Mouse (Mus musculus) liver, embryonic 13.5 days (tissue): ENCODE measurements around the gene Itk. TPM values are rescaled to one million over a fixed set of nuclear protein-coding genes. Genes with fewer than 3 reads are reported as not detected.

Experiments
- ATAC-seq: fragments of 200-750 bp; cut with Nextera tagmentation; 2 replicates; pipeline ENCODE4 v1.8.0; 2017; ENCODE audit warnings: low read depth, mild to moderate bottlenecking, moderate number of reproducible peaks, moderate library complexity
- DNase-seq: peaks from one replicate; pipeline ENCODE4 v3.0.0; 2022
- H3K27ac ChIP-seq: fragments of 300-500 bp; sonication (generic); 2 replicates; pipeline ENCODE4 v1.5.1; 2015; ENCODE audit warnings: moderate library complexity, mild to moderate bottlenecking, inconsistent platforms
- H3K27me3 ChIP-seq: fragments of 300-500 bp; sonication (generic); 2 replicates; pipeline ENCODE4 v1.6.1; 2015; ENCODE audit warnings: mild to moderate bottlenecking, inconsistent platforms
- H3K36me3 ChIP-seq: fragments of 300-500 bp; sonication (generic); 2 replicates; pipeline ENCODE4 v1.6.1; 2015; ENCODE audit warnings: mild to moderate bottlenecking, inconsistent platforms
- H3K4me1 ChIP-seq: fragments of 300-500 bp; sonication (generic); replicated peaks from 2 replicates; pipeline ENCODE4 v1.6.1; 2015; ENCODE audit warnings: inconsistent platforms
- H3K4me2 ChIP-seq: fragments of 300-500 bp; sonication (generic); 2 replicates; pipeline ENCODE4 v1.6.1; 2015; ENCODE audit warnings: inconsistent platforms, mild to moderate bottlenecking, moderate library complexity
- H3K4me3 ChIP-seq: fragments of 300-500 bp; sonication (generic); replicated peaks from 2 replicates; pipeline ENCODE4 v1.5.1; 2015; ENCODE audit warnings: mild to moderate bottlenecking, inconsistent platforms
- H3K9ac ChIP-seq: fragments of 300-500 bp; sonication (generic); 2 replicates; pipeline ENCODE4 v1.6.1; 2015; ENCODE audit warnings: mild to moderate bottlenecking, inconsistent platforms
- H3K9me3 ChIP-seq: fragments of 300-500 bp; sonication (generic); replicated peaks from 2 replicates; pipeline ENCODE4 v1.6.1; 2016; ENCODE audit warnings: inconsistent platforms
- WGBS: fragments of 180-500 bp; shearing (Covaris S2); methylation state at CpG from one replicate; pipeline ENCODE4 v1.1.7; 2015; ENCODE audit not compliant: insufficient replicate concordance; 5-methylcytosine and 5-hydroxymethylcytosine counted together
- polyA plus RNA-seq: library from polyadenylated mRNA; unstranded; fragments of >200 nt; fragmentation: Nextera tagmentation; extraction: Ambion mirVana; gene quantifications from 2 replicates; pipeline ENCODE4 v1.2.1, GENCODE M21; 2015

The Itk gene
- polyA plus RNA-seq, 1 experiment from 2014 or later = 0.12 TPM

DNA sequence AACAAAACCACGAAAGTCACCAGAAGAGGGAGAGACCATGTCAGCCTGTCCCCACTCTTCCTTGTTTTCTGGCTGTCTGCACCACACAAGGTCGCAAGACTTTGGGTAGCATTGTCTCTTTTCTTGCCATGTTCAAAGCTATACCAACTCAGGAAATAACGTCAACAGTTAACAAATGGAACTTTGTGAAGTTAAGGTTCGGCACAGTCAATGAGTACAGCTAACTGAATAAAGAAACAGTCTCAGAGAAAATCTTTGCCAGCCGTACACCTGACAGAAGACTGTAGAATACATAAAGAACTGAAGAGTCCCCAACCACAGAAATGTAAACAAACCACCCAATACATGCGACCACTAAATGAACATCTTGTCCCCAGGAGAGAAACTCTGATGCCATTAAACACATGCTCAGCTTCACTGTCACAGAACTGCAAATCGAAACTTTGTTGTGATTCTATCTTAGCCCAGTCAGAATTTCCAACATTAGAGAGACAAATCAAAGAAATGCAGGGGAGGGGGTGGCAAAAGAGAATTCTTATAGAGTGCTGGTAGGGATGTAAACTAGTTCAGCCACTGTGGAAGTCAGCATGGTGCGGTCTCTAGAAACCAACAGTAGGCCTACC lies 16.9 kb downstream of the Itk start:
- Histone ChIP-seq H3K27ac (no peak overlapping the region), H3K9ac (no peak overlapping the region), H3K4me2 (no peak overlapping the region), H3K36me3 (no peaks in the 10 kb centered on the region), H3K4me1 (peaks cover 7% of the 10 kb centered on the region), H3K4me3 (no peak overlapping the region), H3K27me3 (no peaks in the 10 kb centered on the region), H3K9me3 (no peaks in the 10 kb centered on the region)
- WGBS = 62% methylated on average over 8 of the region's 8 CpGs
- ATAC-seq (no peak), DNase-seq (no peak)

DNA sequence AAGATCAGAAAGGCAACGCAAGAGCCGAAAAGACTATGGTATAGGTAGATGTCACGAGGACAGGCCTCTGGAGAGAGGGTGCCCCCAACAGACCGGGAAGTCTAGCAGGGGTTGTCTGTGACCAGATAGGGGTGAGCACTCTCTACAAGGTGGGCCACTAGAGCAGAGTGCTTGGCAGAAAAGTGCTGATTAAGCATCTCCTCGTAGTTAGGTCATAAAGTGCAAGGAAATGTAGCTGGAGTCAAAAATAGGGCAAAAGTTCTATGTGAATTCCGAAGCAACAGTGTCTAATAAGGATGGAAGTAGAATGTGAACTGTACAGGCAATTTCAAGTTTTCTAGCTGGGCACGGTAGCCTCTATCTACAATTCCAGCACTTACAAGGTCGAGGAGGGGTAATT lies 18.1 kb downstream of the Itk start:
- ATAC-seq (no peak), DNase-seq (no peak)
- 68% methylated on average over 8 of the region's 8 CpGs for WGBS
- H3K4me1 ChIP-seq = no peaks in the 10 kb centered on the region
- no peak overlapping the region for H3K9ac ChIP-seq
- H3K4me2 ChIP-seq = no peak overlapping the region
- H3K36me3 ChIP-seq = no peaks in the 10 kb centered on the region
- no peaks in the 10 kb centered on the region for H3K27me3 ChIP-seq
- H3K4me3 ChIP-seq = no peak overlapping the region
- H3K27ac ChIP-seq = no peak overlapping the region
- H3K9me3 ChIP-seq = no peaks in the 10 kb centered on the region

DNA sequence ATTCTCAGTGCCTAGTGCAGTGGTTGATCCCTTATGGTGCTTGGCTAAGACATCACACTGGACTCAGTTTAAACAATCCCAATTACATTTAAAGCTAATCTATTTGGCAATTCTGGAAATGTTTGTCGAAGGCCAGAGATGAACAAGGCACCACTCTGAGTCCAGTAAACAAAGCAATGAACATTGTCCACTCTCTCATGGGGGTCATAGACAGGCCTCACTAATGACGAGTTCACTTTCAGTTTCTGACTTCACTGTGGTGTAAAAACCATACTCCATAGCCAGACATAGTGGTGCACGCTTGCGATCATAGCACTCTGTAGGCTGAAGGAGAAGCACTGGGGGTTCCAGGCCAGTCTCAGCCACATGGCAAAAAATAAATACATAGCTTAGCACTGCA lies 18.9 kb downstream of the Itk start:
- H3K27ac ChIP-seq = no peak overlapping the region
- no peak overlapping the region for H3K4me3 ChIP-seq
- H3K36me3 ChIP-seq = no peaks in the 10 kb centered on the region
- no peaks in the 10 kb centered on the region for H3K9me3 ChIP-seq
- H3K4me1 ChIP-seq = no peaks in the 10 kb centered on the region
- ATAC-seq (no peak), DNase-seq (no peak)
- no peak overlapping the region for H3K4me2 ChIP-seq
- H3K9ac ChIP-seq = no peak overlapping the region
- WGBS = 68% methylated on average over 4 of the region's 4 CpGs
- H3K27me3 ChIP-seq = no peaks in the 10 kb centered on the region

DNA sequence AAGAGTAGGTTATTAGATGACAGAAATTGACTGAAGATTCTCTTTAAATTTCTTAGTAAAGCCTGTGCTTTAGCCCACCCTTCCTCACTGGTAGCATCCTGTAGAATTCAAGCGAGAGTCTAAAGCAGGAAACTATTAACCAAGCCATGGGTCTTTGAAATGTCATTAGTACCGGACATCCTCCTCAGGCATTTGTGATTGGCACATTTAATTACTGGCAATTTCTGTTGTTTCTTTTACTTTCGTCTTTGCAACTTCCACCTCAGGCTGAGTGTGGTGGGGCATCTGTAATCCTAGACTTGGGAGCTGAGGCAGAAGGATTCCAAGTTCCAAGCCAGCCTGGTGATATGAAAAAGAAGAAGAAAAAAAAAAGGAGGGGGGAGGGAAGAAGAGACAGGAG lies 23.0 kb downstream of the Itk start:
- Histone ChIP-seq H3K4me2 (no peak overlapping the region), H3K36me3 (no peaks in the 10 kb centered on the region), H3K9ac (no peak overlapping the region), H3K9me3 (no peaks in the 10 kb centered on the region), H3K27me3 (no peaks in the 10 kb centered on the region), H3K4me1 (no peaks in the 10 kb centered on the region), H3K4me3 (no peak overlapping the region), H3K27ac (no peak overlapping the region)
- WGBS = 35% methylated on average over 3 of the region's 3 CpGs
- DNase-seq = no peak
- ATAC-seq = no peak

DNA sequence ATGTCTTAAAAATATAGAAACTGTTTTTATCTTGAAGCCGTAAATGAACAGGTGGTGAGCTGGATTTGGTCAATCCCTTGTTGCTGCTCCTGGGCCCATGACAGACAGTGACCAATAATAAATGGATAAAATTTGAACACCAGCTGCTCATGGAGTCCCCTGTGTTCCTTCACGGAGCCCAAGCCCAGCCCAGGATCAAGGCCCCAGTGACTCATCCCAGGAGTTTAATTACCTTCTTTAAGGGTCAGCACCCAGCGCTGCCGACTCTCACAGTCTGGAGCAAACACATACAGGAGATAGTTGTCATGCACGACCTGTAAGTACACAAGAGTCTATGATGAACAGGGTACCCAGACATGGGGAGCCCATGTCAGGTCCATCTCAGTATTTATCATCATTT lies 23.6 kb downstream of the Itk start:
- Histone ChIP-seq H3K27me3 (no peaks in the 10 kb centered on the region), H3K9ac (no peak overlapping the region), H3K9me3 (no peaks in the 10 kb centered on the region), H3K4me1 (no peaks in the 10 kb centered on the region), H3K4me3 (no peak overlapping the region), H3K36me3 (no peaks in the 10 kb centered on the region), H3K27ac (no peak overlapping the region), H3K4me2 (no peak overlapping the region)
- WGBS = 73% methylated on average over 5 of the region's 5 CpGs
- DNase-seq = no peak
- ATAC-seq = no peak

DNA sequence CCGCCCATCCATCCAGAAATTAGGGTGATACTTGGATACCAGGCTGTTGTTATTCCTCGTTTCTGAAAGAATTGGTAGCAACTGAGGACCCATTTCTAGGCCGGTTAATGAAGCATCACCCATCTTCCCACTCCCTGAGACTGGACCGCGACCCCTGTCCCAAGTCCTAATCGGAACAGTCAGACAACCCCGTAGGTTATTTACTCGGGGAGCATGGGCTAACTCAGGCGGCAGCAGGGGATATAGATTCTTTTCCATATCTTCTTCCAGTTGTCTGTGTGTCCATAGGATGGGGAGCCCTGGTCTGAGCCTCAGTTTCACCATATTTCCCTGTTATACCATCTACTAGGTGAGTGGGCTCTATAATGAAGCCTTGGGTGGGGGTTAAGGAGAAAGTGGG lies 25.5 kb downstream of the Itk start:
- DNase-seq = no peak
- no peak overlapping the region for H3K27ac ChIP-seq
- no peaks in the 10 kb centered on the region for H3K27me3 ChIP-seq
- H3K4me2 ChIP-seq = no peak overlapping the region
- ATAC-seq = no peak
- no peaks in the 10 kb centered on the region for H3K36me3 ChIP-seq
- 73% methylated on average over 9 of the region's 9 CpGs for WGBS
- H3K9me3 ChIP-seq = no peaks in the 10 kb centered on the region
- no peaks in the 10 kb centered on the region for H3K4me1 ChIP-seq
- H3K9ac ChIP-seq = no peak overlapping the region
- H3K4me3 ChIP-seq = no peak overlapping the region

DNA sequence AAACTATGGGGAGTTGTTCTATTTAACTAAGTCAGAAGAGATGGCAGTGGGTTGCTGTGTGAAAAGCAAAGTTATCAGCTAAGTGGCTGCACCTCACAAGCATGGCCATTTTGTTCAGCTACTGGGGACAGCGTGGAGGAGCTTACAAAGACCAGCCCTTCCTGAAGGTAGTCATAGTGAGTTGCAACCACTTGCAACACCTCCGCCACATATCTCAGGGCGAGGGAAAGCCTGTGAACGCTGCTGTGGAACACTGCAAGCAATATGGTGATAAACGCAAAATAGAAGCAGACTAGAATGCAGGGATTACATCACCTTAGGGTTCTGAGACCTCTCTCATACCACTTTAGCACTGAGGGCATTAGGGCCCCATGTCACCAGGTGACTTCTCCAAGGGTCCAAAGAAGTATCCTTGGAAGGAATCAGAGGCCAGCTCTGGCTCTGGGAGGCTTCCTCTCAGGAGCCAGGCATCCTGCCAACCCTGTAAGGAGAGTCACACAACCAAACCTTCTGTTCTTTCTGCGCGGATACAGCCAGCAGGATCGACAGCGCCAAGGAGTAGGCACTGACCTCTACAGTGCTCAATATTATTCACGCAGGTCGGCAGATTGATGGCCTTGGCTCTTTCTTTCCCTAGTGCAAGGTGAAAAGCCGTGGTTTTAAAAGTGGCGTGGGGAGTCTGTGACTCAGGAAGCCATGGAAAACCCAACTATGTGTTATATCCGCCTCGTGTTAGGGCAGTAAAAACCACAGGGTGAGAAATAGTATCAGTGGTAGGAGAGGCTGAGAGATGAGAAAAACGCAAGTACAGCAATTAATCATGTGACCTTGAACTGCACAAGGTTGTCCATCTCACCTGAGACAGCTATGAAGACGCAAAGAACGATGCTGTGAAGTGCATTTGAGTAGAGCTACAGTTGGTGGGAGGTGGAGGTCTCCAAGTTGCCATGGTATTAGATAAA lies 27.0 kb downstream of the Itk start:
- Histone ChIP-seq H3K36me3 (no peaks in the 10 kb centered on the region), H3K4me1 (no peaks in the 10 kb centered on the region), H3K9ac (no peak overlapping the region), H3K4me3 (no peak overlapping the region), H3K4me2 (no peak overlapping the region), H3K9me3 (no peaks in the 10 kb centered on the region), H3K27ac (no peak overlapping the region), H3K27me3 (no peaks in the 10 kb centered on the region)
- 64% methylated on average over 18 of the region's 18 CpGs for whole genome bisulfite sequencing
- DNase-seq = no peak
- no peak for ATAC-seq

DNA sequence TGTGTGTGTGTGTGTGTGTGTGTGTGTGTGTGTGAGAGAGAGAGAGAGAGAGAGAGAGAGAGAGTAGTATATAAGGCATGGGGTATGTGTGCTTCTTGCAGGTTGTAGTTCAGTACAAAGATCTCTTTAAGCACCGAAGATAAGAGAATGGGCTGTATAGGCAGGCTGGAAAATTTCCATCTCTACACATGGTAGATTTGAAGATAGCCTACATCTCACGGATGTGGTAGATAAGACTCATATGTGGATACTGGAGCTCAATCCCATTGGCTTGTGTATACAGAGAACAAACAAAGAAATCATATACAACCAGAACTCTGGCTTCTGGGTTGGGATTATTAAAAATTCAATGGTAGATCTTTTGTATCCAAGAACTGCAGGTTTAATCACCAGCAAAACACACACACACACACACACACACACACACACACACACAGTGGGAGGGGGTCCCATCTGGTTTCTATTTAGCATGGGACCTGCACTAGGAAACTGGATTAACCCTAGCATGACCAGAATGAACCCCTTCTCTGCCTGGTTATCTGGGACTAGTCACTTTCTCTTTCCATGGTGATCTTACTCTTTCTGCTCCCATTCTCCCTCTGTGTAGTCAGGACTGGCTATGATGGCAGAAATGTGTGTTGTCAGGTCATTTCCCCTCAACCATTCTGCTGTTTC lies 28.2 kb downstream of the Itk start:
- DNase-seq = no peak
- no peaks in the 10 kb centered on the region for H3K9me3 ChIP-seq
- H3K27me3 ChIP-seq = no peaks in the 10 kb centered on the region
- no peaks in the 10 kb centered on the region for H3K36me3 ChIP-seq
- ATAC-seq = no peak
- no peak overlapping the region for H3K9ac ChIP-seq
- WGBS = 60% methylated on average over 2 of the region's 2 CpGs
- H3K27ac ChIP-seq = no peak overlapping the region
- no peaks in the 10 kb centered on the region for H3K4me1 ChIP-seq
- no peak overlapping the region for H3K4me3 ChIP-seq
- no peak overlapping the region for H3K4me2 ChIP-seq

DNA sequence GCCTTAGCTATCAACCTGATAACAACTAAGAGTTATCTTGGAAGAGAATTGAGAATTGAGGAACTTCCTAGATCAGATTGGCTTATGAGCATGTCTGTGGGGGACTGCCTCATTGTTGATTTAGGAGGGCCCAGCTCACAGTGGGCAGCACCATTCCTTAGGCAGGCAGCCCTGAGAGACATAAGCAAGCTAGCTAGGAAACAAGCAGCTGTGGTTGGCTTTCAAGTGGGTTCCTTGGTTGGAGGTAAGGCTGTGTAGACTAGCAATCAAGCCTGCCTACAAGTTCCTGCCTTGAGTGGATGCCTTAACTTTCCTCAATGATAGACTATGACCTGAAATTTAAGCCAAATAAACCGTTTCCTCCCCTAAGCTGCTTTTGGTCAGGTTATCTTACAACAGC lies 30.9 kb downstream of the Itk start:
- Histone ChIP-seq H3K27me3 (no peaks in the 10 kb centered on the region), H3K4me2 (no peak overlapping the region), H3K9ac (no peak overlapping the region), H3K4me1 (no peaks in the 10 kb centered on the region), H3K9me3 (no peaks in the 10 kb centered on the region), H3K27ac (no peak overlapping the region), H3K4me3 (no peak overlapping the region), H3K36me3 (no peaks in the 10 kb centered on the region)
- DNase-seq (no peak), ATAC-seq (no peak)
- WGBS = 51% methylated on average over 1 of the region's 1 CpGs

DNA sequence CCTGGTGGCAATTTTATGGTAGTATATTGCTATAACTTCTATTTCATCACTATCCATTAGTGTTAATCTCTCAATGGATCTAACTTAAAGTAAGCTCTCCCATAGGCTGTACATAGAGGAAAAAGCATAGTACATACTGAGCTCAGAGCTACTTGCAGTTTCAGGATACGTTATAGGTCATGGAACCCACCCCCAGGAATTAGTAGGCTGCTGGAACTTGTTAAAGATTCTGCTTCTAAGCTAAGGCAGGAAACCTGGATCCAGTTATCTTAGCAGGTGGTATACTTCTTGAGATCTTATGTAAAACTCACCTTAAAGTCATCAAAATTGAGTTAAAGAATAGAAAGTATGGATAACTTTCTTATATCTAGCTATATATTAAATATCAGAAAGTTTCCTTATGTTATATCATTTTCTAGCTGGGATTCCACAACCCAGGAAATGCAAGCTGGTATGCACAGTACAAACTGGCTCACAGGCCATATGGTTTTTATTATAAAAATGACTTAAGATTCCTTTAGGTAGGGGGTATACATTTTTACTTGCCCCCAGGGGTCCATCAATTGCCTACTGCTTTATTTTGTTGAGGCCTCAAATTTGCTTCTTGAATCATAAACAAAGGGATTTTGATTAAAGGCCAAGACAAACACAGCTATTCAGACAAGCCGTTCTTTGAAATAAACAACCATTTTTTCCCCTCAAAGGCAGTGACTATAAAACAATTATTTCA lies 39.5 kb downstream of the Itk start:
- no peak for ATAC-seq
- Histone ChIP-seq H3K4me3 (no peak overlapping the region), H3K4me1 (no peaks in the 10 kb centered on the region), H3K27ac (no peak overlapping the region), H3K27me3 (no peaks in the 10 kb centered on the region), H3K4me2 (no peak overlapping the region), H3K9me3 (no peaks in the 10 kb centered on the region), H3K36me3 (no peaks in the 10 kb centered on the region), H3K9ac (no peak overlapping the region)
- DNase-seq = no peak
- WGBS = 60% methylated on average over 2 of the region's 2 CpGs

DNA sequence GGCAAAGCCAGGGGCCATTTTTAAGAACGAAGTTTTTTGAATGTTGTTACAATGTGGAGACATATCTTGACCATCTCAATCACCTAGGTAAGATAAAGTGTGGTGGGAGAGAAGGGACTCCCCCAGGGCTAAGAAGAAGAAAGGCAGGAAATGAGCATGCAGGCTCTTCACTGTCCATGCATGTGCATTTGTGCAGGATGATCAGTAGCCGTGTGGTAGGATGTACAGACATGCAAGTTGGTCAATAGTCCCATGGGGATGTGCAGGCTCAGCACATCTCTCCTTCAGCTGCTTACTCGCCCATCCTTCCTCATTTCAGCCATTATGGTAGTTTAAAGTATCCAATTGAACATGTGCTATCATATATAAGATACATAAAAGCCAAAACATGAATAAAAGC lies 40.9 kb downstream of the Itk start:
- Histone ChIP-seq H3K9ac (no peak overlapping the region), H3K27me3 (no peaks in the 10 kb centered on the region), H3K9me3 (no peaks in the 10 kb centered on the region), H3K36me3 (no peaks in the 10 kb centered on the region), H3K4me2 (no peak overlapping the region), H3K27ac (no peak overlapping the region), H3K4me1 (peaks cover 4% of the 10 kb centered on the region; the same call in 1 of the 2 replicates), H3K4me3 (no peak overlapping the region)
- DNase-seq (no peak), ATAC-seq (no peak)
- WGBS = 60% methylated on average over 3 of the region's 3 CpGs
